Mouse (Mus musculus) retina, postnatal 7 days (tissue): ENCODE results near the gene Hsf4.

Experiments used
- DNase-seq: peaks from one replicate; pipeline ENCODE4 v3.0.0-alpha.2; 2012; ENCODE audit warnings: low read depth, low spot score

The Hsf4 gene

DNA sequence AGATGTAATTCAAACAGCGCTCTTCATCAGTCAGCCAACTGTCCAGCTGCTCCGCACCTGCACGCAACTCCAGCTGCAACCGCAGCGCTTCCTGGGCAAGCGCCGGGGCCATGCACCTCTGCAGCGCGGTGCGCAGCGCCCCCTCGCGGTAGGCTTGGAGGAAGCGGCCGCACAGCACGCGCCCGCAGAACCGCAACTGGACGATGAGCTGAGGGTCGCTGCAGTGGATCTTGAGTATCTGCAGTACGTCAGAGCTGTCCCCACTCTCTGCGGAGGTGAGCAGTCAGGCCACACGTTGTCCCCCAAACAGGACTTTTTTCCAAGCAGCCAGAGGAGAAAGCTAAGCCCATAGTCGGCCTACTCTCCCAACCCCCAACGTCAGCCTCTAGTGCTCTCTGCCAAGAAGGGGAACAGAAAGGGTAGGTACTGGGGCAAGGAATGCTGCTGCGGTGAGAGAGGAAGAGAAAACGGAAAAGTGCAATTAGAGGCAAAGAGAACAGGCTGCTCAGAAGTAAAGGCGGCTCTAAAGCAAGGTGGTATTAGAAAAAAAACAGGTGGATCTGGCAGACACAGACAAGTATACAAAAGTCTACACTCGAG is 9.8 kb upstream of the Hsf4 start:
- peak; percentile 70 for DNase-seq

DNA sequence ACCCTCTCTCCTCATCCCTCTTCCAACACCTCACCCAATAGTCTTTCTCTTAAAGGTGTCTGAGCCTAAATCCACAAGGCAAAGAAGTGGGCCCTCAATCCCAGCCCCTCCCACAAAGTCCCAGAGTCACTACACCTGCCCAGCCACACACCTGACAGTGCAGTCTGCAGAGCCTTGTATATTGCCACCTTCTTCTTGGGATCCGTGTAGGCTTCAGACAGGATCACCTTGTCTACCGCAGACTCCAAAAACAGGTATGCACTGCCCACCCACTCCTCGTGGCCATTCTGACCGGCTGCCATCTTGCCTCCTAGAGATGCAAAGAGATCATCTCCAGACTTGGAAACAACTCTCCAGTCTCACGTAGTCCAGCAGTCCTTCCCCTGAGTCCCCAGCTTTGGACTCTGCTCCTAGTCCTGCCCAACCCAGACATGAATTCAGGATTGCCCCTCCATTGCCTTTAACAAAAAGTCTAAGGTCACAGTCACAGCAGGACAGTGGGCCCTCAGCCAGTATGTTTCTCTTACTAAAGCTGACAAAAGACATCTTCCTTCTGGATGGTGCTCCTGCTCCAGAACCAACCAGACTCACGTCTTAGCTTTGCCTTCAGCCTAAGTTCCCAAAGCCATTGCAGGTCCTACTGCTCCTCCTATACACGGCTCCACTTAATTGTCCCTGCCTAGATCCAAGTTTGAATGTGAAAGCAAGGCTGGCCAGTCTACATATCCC is 9.1 kb upstream of the Hsf4 start:
- DNase-seq, result no peak

DNA sequence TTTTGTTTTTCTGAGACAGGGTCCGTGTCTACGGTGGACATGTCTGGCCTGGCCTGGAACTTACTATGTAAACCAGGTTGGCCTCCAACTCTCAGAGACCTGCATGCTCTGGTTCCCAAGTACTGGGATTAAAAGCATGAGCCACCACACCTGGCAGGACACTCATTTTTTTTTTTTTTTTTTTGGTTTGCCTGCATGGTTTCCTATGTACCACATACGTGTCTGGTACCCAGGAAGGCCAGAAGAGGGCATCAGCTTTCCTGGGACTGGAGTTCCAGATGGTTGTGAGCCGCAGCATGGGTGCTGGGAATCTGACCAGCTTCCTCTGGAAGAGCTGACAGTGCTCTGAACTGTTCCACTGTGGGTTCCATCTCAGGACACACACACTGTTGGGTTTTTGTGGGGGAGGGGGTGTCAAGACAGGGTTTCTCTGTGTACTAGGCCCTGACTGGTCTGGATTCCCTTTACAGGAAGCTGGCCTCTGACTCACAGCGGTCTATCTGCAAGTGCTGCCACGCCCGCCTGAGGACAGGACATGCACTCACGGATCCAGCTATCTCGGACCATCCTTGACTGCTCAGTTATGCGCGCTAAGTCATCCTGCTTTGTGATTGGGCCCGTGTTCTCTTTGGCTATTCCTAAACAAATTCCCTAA is 8.1 kb upstream of the Hsf4 start:
- DNase-seq, result no peak

DNA sequence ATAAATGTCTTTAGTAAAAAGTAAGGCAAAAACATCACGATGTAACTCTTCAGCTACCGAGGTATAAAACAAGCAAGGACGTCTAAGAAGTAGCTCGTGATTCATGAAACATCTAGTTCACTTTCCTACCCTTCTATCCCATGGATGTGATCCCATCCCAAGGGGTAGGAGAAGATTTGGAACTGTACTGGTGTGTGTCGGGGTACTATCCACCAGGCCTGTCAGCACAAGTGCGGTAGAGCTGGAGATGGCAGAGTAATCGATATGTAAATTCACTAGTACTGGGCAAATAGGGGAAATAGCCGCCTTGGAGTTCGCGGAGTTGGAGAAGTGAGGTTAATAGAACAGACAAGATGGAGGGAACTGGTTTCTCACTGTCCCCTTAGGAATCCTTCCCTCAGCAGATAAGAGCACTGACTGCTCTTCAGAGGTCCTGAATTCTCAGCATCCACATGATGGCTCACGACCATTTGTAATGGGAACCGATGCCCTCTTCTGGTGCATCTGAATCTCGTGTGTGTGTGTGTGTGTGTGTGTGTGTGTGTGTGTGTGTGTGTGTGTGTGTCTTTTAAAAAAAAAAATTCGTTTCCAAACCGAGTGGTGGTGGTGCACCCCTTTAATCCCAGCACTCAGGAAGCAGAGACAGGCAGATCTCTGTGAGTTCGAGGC is 6.2 kb upstream of the Hsf4 start:
- DNase-seq, result no peak

DNA sequence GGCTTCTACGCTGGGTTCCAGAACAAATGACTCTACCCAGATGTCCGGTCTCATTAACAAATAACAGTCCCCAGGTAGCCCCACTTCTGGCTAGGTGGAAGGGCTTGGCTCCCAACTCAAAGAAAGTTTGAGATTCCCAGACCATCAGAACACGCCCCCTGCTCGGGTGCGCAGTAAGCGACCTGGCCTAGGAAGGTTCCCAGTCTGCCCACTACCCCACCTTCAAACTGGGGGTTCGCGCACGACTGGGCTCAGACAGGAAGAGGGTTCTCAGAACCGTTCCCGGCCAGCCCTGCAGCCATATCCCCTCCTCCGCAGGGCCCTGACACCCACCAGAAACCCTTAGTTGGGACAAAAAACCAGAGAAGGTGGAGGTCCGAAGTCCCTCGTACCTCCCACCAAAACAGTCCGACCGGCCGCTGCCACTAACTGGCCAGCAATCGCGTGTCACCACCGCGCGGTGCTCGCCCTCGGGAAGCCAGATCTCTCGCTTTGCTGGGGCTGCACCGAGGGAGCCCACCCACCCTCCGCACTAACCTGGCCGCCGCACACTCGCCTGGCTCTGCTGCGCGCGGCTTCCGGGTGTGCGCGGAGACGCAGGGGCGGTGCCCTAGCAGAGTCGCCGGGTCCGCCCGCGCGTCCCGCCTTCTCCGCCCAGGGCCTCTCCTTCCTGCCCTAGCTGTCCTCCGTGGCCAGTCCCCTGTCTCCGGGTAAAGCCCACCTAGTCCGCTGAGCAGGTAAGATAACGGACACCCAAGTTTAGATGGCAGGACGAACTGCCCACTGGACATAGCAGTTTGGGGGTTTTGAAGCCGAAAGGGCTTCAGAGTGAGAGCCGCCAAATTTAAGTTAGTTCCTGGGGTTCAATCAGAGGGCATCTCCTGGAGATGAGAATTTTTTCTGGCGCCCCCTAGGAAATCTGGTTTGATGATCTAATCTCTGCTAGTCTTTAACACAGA is 5.3 kb upstream of the Hsf4 start, which contains the start of the genes Tradd and Fbxl8:
Gene Tradd, minus strand, starts transcription at position 586 of the 959 bp plus-strand sequence.
Gene Fbxl8, plus strand, starts transcription at position 625 of the 959 bp plus-strand sequence.
- no peak for DNase-seq

DNA sequence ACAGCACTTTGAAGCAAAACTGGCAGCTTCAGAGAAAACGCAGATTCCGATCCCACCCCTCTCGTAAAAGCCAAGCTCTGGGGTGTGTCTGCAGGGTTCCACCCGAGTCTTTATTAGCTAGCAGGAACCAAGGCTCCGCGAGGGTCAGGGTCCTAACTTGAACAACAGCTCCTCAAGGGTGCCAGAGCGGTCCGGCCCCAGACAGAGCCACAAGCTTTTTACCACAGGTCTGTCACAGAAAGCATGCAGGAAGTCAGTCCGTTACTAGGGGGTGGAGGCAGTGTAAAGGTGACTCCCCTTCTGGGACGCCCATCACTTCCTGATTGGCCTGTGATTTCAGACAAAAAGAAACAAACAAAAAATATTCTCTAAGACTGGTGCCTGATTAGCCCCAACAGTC is 4.5 kb upstream of the Hsf4 start:
- no peak for DNase-seq

DNA sequence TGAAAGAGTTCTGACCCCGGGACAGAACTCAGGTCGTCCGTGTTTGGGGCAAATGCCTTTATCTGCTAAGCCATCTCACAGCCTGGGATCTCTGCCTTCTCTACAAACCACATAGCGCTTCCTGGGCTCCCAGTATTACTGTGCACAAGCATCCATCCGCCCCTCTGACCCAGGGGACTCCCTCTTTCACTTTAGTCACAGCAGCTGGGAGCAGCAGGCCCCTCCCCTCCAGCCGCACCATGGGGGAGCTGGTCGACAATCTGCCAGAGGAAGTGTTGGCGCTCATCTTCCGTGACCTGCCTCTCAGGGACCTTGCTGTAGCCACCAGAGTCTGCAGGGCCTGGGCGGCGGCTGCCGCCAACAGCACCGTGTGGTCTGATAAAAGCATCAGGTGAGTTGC is 2.8 kb upstream of the Hsf4 start:
- DNase-seq, result no peak

DNA sequence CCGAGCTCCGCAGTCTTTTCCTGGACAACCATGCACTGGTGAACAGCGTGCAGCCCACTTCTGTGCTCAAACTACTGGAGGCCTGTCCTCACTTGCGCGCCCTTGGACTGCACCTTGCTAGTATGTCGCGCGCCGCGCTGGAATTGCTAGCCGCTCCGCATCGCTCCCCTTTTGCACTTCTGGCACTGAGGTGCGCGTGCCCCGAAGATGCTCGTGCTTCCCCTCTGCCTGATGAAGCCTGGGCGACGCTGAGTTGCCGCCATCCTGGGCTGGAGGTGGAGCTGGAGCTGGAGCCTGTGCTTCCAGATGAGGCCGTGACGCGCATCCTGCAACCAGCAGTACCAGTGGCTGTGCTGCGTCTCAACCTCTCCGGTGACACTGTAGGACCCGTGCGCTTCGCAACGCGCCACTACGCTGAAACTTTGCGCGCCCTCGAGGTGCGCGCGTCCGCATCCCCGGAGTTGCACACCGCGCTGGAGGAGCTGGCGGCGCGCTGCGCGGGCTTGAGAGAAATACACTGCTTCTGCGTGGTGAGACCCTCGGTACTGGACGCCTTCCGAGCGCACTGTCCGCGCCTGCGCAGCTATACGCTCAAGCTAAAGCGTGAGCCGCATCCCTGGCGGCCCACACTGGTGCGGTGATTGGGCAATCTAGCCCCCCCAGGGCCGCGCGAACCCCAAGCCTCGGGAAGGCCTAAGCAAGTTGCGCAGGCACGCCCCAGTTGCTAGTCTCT is 1.1 kb upstream of the Hsf4 start:
- no peak for DNase-seq

DNA sequence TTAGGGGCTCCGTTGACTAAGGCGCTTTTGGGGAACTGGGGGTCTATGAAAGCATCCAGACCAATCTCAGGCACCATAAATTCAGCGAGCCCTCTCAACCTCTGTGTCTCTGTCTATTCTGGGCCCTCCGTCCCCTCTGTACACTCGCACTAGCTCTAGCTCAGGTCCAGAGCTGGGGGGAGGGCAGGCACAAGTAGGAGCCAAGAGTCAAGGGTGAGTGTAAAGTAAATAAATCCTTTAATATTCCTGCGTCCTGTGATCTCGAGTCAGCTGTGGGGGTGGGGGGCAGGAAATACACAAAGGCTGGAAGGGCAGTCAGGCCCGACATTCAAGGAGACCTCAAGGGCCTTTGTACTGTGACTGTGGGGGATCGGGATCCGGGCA is 534 bp upstream of the Hsf4 start:
- no peak for DNase-seq

DNA sequence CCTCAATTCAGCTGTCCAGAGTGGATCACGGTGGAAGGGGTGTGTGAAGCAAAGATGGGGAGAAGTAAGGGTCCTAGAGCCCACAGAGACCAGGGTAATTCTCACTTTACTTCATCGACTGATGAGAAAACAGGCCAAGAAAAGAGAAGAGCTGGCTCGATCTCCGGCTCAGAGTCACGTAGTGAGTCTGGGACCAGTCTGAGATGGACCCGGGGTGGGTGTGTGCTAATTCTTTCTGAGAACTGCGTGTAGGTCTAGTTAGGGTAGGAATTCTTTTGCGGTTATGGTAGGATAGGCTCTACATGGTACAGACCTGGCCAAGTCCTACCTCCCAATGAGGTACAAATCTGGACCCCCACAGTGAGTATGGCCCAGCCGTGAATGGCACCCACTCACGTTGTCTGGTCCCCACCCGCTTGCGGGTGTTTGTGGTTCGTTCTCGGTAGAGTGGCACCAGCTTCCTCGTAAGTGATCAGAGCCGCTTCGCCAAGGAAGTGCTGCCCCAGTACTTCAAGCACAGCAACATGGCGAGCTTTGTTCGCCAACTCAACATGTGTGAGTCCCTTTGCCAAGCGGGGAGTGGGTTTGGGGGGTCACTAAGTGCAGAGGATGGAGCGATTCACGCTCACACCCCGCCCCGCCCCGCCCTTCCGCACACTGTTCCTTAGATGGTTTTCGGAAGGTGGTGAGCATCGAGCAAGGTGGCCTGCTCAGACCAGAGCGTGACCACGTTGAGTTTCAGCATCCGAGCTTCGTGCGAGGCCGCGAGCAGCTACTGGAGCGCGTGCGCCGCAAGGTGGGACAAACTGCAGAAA is 707 bp downstream of the Hsf4 start:
- no peak for DNase-seq

DNA sequence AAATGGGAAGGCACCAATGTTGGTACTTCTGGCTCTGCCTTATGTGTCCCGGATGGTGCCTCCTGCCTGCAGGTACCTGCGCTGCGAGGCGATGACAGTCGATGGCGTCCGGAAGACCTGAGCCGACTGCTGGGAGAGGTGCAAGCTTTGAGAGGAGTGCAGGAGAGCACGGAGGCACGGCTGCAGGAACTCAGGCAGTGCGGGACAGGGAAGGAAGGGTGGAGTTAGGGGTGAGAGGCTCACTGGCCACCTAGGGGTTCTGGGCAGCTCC is 1.2 kb downstream of the Hsf4 start:
- DNase-seq, result no peak

DNA sequence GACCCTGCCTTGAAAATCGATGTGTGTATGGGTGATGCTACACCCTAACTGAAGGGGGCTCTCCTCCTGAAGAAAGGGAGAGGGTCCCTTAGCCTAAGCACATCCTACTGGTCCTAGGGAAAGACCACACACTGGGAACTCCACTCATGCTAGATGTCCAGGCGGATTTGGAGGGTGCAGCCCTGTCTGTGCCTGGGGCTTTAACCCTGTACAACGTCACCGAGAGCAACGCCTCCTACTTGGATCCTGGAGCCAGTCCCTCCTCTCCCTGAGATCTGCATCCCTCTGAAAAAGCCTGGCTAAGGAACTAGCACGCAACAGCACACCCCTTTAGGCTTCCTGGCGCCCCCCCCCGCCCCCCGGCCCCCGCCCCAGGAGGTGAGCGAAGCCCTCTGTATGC is 5.8 kb downstream of the Hsf4 start:
- DNase-seq, result no peak

DNA sequence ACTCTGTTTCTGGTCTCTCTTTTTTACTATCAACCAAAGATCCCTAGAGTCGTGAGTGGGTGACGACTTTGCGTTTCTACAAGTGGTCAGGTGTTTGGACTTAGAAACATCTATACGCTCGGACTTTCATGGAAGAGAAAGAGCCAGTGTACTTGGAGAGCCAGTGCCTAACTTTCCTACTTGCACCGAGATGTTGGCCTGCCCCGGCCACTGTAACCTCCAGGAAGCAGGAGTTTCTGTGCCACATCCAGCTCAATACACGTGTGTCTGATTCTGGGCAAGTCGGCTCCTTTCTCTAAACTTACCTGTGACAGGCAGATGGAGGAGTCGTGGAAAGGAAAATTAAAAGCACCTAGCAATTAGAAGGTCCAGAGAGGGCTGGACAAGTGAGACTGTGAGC is 6.2 kb downstream of the Hsf4 start, which contains the start of gene Nol3:
Gene Nol3, plus strand, starts transcription at position 301 of the 400 bp plus-strand sequence.
- no peak for DNase-seq

DNA sequence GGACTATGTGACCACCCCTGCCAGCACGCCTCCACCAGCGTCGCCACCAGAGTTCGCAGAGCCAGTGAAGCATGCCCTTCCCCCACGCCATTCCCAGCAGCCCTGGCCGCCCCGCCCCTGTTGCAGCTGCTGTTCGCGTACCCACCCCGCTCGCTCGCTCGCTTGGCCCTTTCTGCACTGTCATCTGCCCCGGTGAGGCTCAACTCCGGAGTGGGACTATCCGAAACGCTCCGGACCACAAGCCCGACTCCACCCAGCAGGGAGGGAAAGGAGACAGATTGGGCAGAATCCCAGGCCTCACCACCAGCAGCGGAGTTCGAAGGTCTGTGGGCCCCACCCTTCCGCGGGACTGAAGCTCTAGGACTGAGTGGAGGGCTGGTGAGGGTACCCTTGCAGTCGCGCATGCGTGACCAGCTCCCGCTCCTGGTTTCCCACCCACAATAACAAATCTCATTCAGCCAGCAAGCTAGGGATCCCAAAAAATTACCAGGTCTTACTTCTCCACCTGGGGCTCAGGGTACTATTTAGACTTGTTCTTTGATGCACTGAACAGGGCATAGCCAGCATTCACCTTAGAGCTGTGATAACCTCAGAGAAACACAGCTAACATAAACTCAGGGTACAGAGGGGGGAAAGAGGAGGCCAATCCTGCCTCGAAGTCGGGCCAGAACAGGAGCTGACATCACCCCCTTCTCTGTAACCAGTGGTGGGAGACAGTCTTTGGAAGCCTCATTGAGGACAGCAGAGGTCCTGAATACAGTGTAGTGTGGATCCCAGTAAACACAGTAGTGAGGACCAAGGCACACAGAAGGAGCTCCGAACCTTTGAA is 6.9 kb downstream of the Hsf4 start:
- DNase-seq, result no peak

DNA sequence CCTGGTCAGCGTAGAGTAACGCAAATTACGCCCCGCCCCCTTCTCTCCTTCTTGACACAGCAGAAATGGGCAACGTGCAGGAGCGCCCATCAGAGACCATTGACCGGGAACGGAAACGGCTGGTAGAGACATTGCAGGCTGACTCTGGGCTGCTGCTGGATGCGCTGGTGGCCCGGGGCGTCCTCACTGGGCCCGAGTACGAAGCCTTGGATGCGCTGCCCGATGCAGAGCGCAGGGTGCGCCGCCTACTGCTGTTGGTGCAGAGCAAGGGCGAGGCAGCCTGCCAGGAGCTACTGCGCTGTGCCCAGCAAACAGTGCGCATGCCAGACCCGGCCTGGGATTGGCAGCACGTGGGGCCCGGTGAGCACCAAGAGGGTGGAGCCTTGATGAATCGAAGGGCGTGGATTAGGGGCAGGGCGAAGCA is 9.3 kb downstream of the Hsf4 start:
- no peak for DNase-seq

DNA sequence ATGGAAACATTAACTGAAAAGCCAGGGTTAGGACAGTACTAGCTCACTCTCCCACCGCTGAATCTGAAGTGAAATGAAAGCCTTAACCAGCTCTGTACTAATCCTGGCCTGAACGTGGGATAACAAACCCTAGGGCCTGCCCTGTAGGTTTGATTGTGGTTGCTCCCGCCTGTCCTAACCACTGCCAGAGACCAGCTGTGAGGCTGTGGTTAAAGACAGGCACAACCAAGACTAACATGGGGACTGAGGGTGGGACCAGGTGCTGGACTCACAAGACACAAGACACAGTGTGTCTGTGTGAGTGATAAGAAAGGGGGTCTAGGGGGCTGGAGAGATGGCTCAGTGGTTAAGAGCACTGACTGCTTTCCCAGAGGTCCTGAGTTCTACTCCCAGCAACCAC is 11.0 kb downstream of the Hsf4 start:
- no peak for DNase-seq

DNA sequence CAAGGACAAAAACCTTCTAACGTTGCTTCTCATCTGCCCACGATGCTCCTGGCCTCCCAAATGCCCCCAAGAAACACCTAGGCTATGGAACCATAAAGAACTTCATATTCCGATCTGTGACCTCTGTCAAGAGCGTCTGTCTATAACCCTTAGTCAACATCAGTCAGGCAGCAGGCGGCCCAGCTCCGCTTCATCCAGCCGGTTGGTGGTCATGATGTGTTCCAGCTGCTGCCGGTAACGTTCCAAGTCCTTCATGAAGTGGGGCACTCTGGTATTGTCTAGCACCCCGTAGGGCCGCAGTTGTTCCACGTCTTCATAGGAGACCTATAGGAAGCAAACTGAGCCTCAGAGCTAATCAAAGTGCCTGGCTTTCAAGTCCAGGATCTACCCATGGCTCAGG is 12.2 kb downstream of the Hsf4 start:
- DNase-seq, result no peak

DNA sequence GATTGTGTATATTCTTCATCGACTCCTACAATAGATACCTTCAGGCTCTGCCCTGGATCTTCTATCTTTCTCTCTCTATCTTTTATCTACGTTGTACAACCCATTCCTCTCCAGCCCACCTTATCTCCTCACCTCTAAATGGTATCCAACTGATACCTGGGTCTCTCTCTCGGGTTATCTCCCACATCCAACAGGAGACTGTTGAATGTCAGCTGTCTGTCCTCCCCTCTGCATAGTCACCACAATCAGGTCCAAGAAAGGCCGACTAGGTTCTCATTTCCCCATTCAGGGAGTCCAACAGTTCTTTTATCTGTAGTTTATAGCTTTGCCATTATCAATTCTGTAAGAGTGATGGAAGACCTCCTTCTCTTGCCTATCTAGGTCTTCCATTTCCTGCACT is 12.6 kb downstream of the Hsf4 start:
- no peak for DNase-seq

DNA sequence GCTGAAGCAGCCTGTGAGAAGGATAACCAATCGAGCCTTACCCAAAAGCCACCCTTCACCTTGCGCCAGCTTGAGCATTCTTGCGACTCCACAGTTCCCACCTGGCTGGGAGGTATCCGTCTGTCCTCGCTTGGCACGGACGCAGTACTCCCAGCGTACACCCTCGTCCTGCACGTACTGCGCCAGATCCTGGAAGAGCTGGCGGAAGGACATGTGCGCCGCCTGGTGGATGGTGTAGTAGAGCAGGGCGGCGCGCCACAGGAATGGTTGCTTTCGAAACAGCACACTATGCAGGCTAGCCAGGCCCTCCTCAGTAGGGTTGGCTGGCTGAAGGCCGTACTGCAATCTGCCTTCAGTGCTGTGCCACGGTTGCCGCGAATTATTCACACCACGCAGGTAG is 13.5 kb downstream of the Hsf4 start:
- DNase-seq, result no peak
